Mouse (Mus musculus): ENCODE data around the gene Cygb.

DNA sequence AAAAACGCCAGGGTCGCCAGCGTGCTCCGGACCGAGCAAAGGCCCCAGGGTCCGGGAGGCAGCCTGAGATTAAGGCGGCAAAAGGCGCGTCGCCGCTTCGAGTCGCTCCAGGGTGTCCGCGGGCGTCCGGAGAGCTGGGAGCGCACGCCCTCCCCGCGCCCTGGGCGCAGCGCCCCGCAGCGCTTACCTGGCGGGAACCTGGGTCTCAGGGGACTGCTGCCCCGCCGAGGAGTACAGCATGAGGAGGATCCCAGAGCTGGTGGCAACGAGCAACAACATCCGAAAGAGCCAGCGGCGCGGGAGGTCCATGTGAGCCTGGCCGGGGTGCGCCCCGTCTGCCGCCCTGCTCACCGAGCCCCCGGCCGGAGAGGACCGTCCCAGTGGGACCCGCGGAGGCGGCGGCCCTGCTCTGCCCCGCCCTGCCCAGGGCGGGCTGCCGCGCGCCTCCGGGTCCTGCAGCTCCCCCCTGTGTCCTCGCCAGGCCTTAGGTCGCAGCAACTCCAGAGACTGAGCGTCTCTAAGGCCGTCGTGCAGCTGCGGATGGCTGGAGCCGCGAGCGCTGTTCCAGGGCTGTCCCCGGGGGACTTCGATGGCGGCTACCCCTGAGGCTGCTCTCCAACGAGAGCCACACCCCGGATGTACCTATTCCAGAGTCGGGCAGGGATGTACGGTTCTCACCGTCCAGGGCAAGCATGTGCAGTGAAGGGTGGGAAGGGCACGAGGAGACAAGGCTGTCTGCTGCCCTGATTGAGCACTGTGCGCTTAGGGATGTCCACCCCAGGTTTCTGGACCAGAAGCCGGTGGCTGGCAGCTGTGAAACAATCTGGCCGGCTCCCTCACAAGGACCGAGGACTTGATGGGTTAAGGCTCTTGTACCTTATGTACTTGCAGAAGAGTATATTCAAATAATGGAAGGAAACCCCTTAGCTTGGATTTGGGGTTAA lies 40.4 kb upstream of the Cygb start:
- TF ChIP-seq CTCF (IDR thresholded peaks at IDR 0.05; ENCODE audit: borderline replicate concordance, extremely low read depth, insufficient read depth, insufficient read length) (no peak), POLR2A (IDR thresholded peaks at IDR 0.05; ENCODE audit: borderline replicate concordance, extremely low read depth, insufficient read depth, insufficient read length, poor library complexity, severe bottlenecking) (no peak)

All from brain, embryonic 14.5 days (tissue).